Mouse (Mus musculus) cerebellum, adult 2 months (tissue): Measurements from ENCODE around the gene Samd15. TPM values are rescaled to one million over a fixed set of nuclear protein-coding genes. Genes with fewer than 3 reads are reported as not detected.
"Not testable (repeated sequence)": the region's sequence is repeated elsewhere in the genome, so short reads cannot be mapped to it uniquely, and the experiment has no call there.

Experiments used
- DNase-seq, 2 experiments: peaks; one replicate each; pipeline ENCODE4 v3.0.0; 2021
- H3K27ac ChIP-seq: fragments of 200-500 bp; 2 replicates; pipeline ENCODE4 v1.5.1; 2012; ENCODE audit warnings: low read length, control low read depth, inconsistent platforms; ENCODE audit not compliant: insufficient read depth
- H3K27me3 ChIP-seq: fragments of 200-500 bp; 2 replicates; pipeline ENCODE4 v1.6.1; 2012; ENCODE audit warnings: inconsistent platforms, mild to moderate bottlenecking, low read length, moderate library complexity; ENCODE audit not compliant: control insufficient read depth, insufficient read depth
- H3K4me1 ChIP-seq: fragments of 200-500 bp; 2 replicates; pipeline ENCODE4 v1.6.1; 2011; ENCODE audit warnings: low read length; ENCODE audit not compliant: control insufficient read depth, insufficient read depth
- H3K4me3 ChIP-seq: fragments of 200-500 bp; replicated peaks from 2 replicates; pipeline ENCODE3; 2011; ENCODE audit warnings: mild to moderate bottlenecking, low read depth, low read length, control low read depth; ENCODE audit not compliant: insufficient read depth
- CTCF ChIP-seq: fragments of 200-500 bp; IDR thresholded peaks from 2 replicates; pipeline ENCODE4 v1.5.1; 2011; ENCODE audit warnings: low read depth, mild to moderate bottlenecking, control low read depth, low read length, moderate library complexity, borderline replicate concordance; ENCODE audit not compliant: insufficient read depth
- POLR2A ChIP-seq: fragments of 200-500 bp; IDR thresholded peaks from 2 replicates; pipeline ENCODE4 v1.6.1; 2011; ENCODE audit warnings: low read length, control low read depth, borderline replicate concordance; ENCODE audit not compliant: insufficient read depth
- WGBS: fragments of 180-500 bp; shearing (Covaris S2); methylation state at CpG from one replicate; pipeline ENCODE4 v1.1.7; 2018; 5-methylcytosine and 5-hydroxymethylcytosine counted together
- polyA plus RNA-seq: library from polyadenylated mRNA; depleted of rRNA; stranded (reverse); fragments of >200 nt; gene quantifications from 2 replicates; pipeline ENCODE4 v1.2.3, GENCODE M21; 2012

The Samd15 gene
- polyA plus RNA-seq, 1 experiment: 1.9 TPM

- Histone ChIP-seq H3K27ac (no peak overlapping the region), H3K27me3 (no peaks in the 10 kb centered on the region), H3K4me3 (no peak overlapping the region), H3K4me1 (peaks cover 5% of the 10 kb centered on the region; the same call in 1 of the 2 replicates)
- TF ChIP-seq CTCF (no peak), POLR2A (no peak)
- 91% methylated on average over 3 of the region's 3 CpGs for WGBS
- no peak for DNase-seq
Measured at GRCm38 (mm10) chr12:87193008-87193407, 6.5 kb upstream of the Samd15 start.

- H3K4me3 ChIP-seq: no peak overlapping the region
- WGBS: 94% methylated on average over 1 of the region's 1 CpGs
- no peaks in the 10 kb centered on the region for H3K27me3 ChIP-seq
- no peak for DNase-seq
- no peak overlapping the region for H3K27ac ChIP-seq
- TF ChIP-seq CTCF: no peak
- TF ChIP-seq POLR2A: no peak
- H3K4me1 ChIP-seq: 0 out of 2 replicates have a peak, but pooled peaks cover 2% of the 10 kb centered on the region
Measured at GRCm38 (mm10) chr12:87195069-87195468, 4.5 kb upstream of the Samd15 start.

- no peak overlapping the region for H3K27ac ChIP-seq
- no peaks in the 10 kb centered on the region for H3K27me3 ChIP-seq
- no peak for TF ChIP-seq CTCF
- TF ChIP-seq POLR2A: no peak
- H3K4me1 ChIP-seq: 0 out of 2 replicates have a peak, but pooled peaks cover 2% of the 10 kb centered on the region
- no peak for DNase-seq
- no peak overlapping the region for H3K4me3 ChIP-seq
Measured at GRCm38 (mm10) chr12:87196310-87196709, 3.2 kb upstream of the Samd15 start.

GRCm38 (mm10) chr12:87198792-87199191, 731 bp upstream of the Samd15 start:
- Histone ChIP-seq H3K4me1 (0 out of 2 replicates have a peak, but pooled peaks cover 2% of the 10 kb centered on the region), H3K27ac (no peak overlapping the region), H3K27me3 (no peaks in the 10 kb centered on the region), H3K4me3 (peak overlapping the region; percentile 89)
- DNase-seq: no peak
- TF ChIP-seq POLR2A: no peak
- no peak for TF ChIP-seq CTCF
- WGBS: 38% methylated on average over 6 of the region's 6 CpGs

GRCm38 (mm10) chr12:87199973-87200586, 557 bp downstream of the Samd15 start, which contains the start of gene Tmed8:
Gene Tmed8 (minus strand): TSS chr12:87200454.
- peak within 1 kb of the TSS; percentile 89 for H3K4me3 ChIP-seq
- no peaks in the 10 kb centered on the region for H3K27me3 ChIP-seq
- peak; percentile 80 for DNase-seq
- peak within 1 kb of the TSS; percentile 65 for H3K27ac ChIP-seq
- no peak for TF ChIP-seq CTCF
- TF ChIP-seq POLR2A: peak; percentile 20; the same call in 1 of the 2 replicates
- H3K4me1 ChIP-seq: 0 out of 2 replicates have a peak, but pooled peaks cover 2% of the 10 kb centered on the region
- under 1% methylated on average over 68 of the region's 70 CpGs for WGBS

GRCm38 (mm10) chr12:87201694-87202093, 2.2 kb downstream of the Samd15 start:
- H3K4me1 ChIP-seq: 0 out of 2 replicates have a peak, but pooled peaks cover 2% of the 10 kb centered on the region
- no peaks in the 10 kb centered on the region for H3K27me3 ChIP-seq
- WGBS: 71% methylated on average over 5 of the region's 5 CpGs
- H3K27ac ChIP-seq: no peak overlapping the region
- DNase-seq: no peak
- no peak overlapping the region for H3K4me3 ChIP-seq
- no peak for TF ChIP-seq CTCF
- TF ChIP-seq POLR2A: no peak

GRCm38 (mm10) chr12:87205789-87206188, 6.3 kb downstream of the Samd15 start:
- not testable (repeated sequence) for H3K4me1 ChIP-seq, H3K4me3 ChIP-seq, H3K27me3 ChIP-seq, H3K27ac ChIP-seq, DNase-seq
- 90% methylated on average over 5 of the region's 5 CpGs for WGBS

GRCm38 (mm10) chr12:87212844-87213606, 13.5 kb downstream of the Samd15 start:
- no peak overlapping the region for H3K4me3 ChIP-seq
- DNase-seq: no peak
- no peaks in the 10 kb centered on the region for H3K4me1 ChIP-seq
- H3K27me3 ChIP-seq: no peaks in the 10 kb centered on the region
- TF ChIP-seq CTCF (no peak), POLR2A (no peak)
- WGBS: 65% methylated on average over 2 of the region's 2 CpGs
- H3K27ac ChIP-seq: no peak overlapping the region
